Mouse (Mus musculus) inflammation-experienced regulatory T-cells, adult 6 months (primary cell): Measurements from ENCODE around the gene Tmem120a. TPM values are rescaled to one million over a fixed set of nuclear protein-coding genes. Genes with fewer than 3 reads are reported as not detected.
A peak's percentile ranks its signal among the peaks of the same experiment; 100 is the strongest.

Experiments used
- ATAC-seq: one replicate; pipeline ENCODE4 v1.8.0; 2017
- polyA plus RNA-seq, 3 experiments: library from polyadenylated mRNA; unstranded; fragments of 100-300 nt; shearing (Covaris generic); gene quantifications; one replicate each; pipeline ENCODE4 v1.2.1; 2017

The Tmem120a gene
- polyA plus RNA-seq = 10 to 100 TPM; 31.4 to 58.5 (median 39.4) TPM

GRCm38 (mm10) chr5:135743741-135744609 lies at the start of gene Tmem120a:
Gene Tmem120a, minus strand, starts transcription at chr5:135744448.
- ATAC-seq = peak; percentile 99

- ATAC-seq = no peak
These were observed 38.7 kb upstream of the Tmem120a start for GRCm38 (mm10) chr5:135782901-135783300.

- ATAC-seq = no peak
These were observed 36.1 kb upstream of the Tmem120a start for GRCm38 (mm10) chr5:135780331-135780730.

GRCm38 (mm10) chr5:135778471-135779445 lies 34.5 kb upstream of the Tmem120a start, which contains the start of gene Mdh2:
Gene Mdh2, plus strand, starts transcription at chr5:135778480.
- peak; percentile 96 for ATAC-seq

GRCm38 (mm10) chr5:135777796-135778470 lies 33.7 kb upstream of the Tmem120a start, which contains the start of gene Styxl1:
Gene Styxl1, minus strand, starts transcription at chr5:135778385.
- no peak for ATAC-seq

- ATAC-seq = no peak
These were observed 32.3 kb upstream of the Tmem120a start for GRCm38 (mm10) chr5:135776546-135776945.

GRCm38 (mm10) chr5:135772519-135772918 lies 28.3 kb upstream of the Tmem120a start:
- no peak for ATAC-seq

- no peak for ATAC-seq
These were observed 20.7 kb upstream of the Tmem120a start for GRCm38 (mm10) chr5:135764971-135765370.

GRCm38 (mm10) chr5:135763526-135763925 lies 19.3 kb upstream of the Tmem120a start:
- peak; percentile 73 for ATAC-seq

- ATAC-seq = no peak
These were observed 17.6 kb upstream of the Tmem120a start for GRCm38 (mm10) chr5:135761881-135762280.

GRCm38 (mm10) chr5:135751595-135751994 lies 7.3 kb upstream of the Tmem120a start:
- ATAC-seq = no peak

- ATAC-seq = no peak
These were observed 6.8 kb upstream of the Tmem120a start for GRCm38 (mm10) chr5:135751041-135751440.

- no peak for ATAC-seq
These were observed 494 bp upstream of the Tmem120a start for GRCm38 (mm10) chr5:135744742-135745141.

GRCm38 (mm10) chr5:135742941-135743740 lies 1.1 kb downstream of the Tmem120a start:
- no peak for ATAC-seq

- no peak for ATAC-seq
These were observed 2.1 kb downstream of the Tmem120a start for GRCm38 (mm10) chr5:135742156-135742555.

GRCm38 (mm10) chr5:135738266-135738665 lies 6.0 kb downstream of the Tmem120a start:
- ATAC-seq = no peak

GRCm38 (mm10) chr5:135737154-135737553 lies 7.1 kb downstream of the Tmem120a start:
- no peak for ATAC-seq

GRCm38 (mm10) chr5:135736544-135736943 lies 7.7 kb downstream of the Tmem120a start:
- no peak for ATAC-seq

- no peak for ATAC-seq
These were observed 8.5 kb downstream of the Tmem120a start for GRCm38 (mm10) chr5:135735741-135736140.

GRCm38 (mm10) chr5:135734057-135734680 lies 10.1 kb downstream of the Tmem120a start:
- ATAC-seq = no peak

GRCm38 (mm10) chr5:135733071-135733470 lies 11.2 kb downstream of the Tmem120a start:
- ATAC-seq = no peak
